Mouse (Mus musculus) heart, adult 8-10 months (tissue): ENCODE measurements around the gene Cdk4. TPM values are rescaled to one million over a fixed set of nuclear protein-coding genes. Genes with fewer than 3 reads are reported as not detected.

Experiments used
- DNase-seq: peaks from one replicate; pipeline ENCODE4 v3.0.0; 2022; ENCODE audit warnings: low spot score
- total RNA-seq, 4 experiments: library from RNA; stranded (reverse); gene quantifications; 2 replicates each; pipeline ENCODE4 v1.2.4; 2022

Gene Cdk4
- total RNA-seq, 4 experiments from 2014 or later, result 74.9 to 90.0 (median 79.0) TPM

DNA sequence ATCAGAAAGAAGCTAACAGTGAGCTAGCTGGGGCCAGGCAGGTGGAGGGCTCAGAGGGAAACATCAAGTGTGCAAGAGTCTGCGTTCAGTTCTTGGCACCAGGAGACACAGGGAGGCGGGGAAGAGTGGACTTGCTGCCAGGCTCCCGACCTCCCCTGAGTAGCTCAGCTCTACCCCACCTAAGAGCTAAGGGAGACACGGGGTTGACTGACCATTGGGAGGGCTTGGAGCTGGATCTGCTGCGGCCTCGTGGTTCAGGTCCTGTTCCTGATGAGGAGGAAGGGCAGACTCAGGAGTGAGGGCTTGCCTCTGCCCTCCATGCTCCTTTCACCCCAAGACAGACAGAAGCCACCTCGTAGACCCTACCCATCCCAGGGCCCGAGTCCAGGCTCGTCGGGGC lies 35.9 kb downstream of the Cdk4 start:
- no peak for DNase-seq

DNA sequence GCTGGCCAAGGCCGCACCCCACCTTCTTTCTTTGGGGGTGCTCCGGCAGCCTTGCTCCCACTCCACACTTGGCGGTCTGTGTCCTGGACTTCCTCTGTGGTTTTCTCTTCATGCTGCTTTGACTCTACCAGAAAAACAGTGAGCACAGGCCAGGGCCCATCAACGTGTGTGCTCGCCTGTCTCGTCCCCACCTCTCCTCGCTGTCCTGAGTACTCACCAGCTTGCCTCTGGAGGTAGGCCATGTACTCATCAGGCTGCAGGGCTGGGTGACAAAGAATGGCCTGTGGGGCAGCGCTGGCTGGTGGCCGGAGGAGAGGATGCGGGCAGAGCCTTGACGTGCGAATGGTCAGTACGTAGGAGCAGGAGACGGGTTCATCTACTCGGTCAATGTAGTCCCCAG lies 36.5 kb downstream of the Cdk4 start:
- DNase-seq, result no peak

DNA sequence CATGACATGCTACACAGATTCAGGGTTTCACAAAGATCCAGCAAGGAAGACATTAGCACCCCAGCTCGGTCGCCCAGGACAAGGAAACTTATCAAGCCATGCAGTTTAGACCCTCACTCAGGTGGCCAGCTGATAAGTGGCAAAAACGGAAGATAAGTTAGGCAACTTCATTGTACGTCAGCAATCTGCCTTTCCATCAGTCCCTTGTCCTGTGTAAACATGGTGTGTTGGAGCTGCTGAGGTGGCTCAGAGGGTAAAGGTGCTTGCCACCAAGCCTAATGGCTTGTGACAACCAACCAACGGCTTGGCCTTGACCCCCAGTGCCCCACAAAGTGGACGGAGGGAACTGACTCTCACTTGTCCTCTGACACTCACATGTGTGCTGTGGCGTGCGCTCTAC lies 37.1 kb downstream of the Cdk4 start:
- no peak for DNase-seq

DNA sequence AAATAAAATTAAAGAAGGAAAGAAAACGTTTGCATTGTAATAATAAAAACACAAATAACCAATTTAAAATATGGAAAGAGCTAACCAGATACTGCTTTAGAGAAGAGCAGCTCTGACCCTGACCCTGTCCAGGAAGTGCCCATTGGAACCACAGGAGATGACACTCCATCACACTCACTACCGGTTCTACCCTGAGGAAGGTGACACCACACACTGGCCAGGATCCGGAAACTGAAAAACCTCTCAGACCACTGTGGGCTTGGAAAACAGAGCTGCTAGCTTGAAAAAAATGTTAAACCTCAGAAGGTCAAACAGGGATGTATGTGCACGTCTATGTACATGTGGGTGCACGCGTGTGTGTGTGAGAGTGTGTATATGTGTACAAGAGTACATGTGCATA lies 37.8 kb downstream of the Cdk4 start:
- no peak for DNase-seq

DNA sequence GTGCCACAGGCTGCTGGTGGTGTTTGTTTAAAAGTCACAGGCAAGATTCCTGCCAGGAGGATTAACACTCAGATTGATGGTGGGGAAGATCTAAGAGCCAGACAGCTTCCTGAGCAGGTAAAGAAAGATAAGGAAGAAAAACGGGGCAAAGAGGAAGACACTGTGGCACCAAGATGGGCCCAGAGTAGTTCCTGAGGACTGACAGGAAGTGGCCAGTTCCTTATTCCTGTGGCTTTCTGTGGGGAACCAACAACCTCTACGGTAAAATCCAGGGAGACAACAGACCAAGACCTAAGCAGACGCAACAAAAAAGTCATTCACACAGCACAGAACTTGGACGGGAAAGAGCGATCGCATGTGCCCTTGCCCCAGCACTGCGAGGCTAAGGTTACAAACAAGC lies 40.3 kb downstream of the Cdk4 start:
- DNase-seq, result no peak

DNA sequence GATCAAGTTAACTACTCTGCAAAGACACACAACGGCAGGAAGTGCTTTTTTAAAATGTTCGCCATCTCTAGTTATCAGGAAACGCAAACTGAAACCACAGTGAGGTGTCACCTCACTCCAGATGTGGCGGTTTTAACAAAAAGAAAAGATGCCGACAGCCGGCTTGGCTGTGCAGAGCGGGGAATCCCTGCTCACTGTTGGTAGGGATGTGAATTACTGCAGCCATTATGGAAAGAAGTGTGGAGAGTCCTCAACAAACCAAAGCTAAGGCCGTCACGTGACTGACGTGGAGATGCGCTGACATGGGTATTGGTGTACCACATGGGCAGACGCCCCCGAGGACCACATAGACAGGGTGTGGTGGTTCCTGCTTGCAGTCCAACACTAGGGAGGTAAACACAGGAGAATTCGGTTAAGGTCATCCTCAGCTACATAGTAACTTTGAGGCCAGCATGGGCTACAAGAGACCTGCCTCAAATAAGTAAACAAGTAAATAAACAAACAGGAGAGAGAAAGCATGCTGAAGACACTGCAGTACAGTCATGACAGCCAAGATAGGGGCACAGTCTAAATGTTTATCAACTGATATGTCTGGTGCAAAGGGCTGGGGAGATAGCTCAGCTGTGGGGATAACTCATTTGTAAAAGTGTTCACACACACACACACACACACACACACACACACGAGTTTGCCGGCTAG lies 44.4 kb downstream of the Cdk4 start:
- DNase-seq, result no peak

DNA sequence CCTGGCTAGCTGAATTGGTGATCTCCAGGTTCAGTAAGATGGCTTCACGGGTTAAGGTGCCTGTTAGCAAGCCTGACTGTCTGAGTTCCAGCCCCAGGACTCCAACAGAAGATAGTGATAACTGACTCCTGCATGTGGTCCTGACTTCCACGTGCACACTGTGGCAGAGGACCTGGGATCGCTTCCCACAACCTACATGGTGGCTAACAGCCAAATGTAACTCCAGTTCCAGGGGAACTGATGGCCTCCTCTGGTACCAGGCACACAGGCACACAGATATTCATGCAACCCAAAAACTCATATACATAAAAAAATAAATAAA lies 44.9 kb downstream of the Cdk4 start:
- DNase-seq, result no peak

DNA sequence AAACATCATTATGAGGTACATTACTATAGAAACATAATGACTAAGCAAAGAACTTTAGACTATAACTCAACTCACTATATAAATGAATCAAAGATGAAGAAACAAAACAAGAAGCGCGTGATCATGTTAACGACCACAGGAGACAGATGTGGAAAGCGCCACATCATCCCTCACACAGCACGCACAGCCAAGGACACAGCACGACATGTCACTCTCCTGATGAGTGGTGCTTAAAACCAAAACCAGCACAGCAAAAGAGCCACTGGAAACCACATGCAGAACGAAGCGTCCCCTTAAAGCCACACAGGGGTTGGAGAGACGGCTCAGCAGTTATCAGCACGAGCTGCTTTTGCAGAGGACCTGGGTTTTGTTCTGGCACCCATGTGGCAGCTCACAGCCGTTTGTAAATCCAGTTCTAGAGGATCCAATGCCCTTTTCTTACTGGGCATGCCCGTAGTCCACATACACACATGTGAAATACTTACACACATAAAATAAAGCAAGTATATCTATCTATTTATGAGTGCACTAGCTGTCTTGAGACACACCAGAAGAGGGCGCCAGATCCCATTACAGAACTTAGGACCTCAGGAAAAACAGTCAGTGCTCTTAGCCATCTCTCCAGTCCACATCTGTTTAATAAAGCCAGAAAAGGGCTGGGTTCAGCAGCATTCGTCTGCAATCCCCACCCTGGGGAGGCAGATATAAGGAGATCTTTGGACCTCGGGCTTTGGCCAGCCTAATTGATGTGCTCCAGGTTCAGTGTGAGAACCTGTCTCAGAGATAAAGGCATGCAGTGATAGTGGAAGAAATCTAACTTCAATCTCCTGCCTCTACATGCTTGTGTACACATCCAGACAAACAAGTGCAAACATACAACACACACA lies 47.9 kb downstream of the Cdk4 start:
- no peak for DNase-seq

DNA sequence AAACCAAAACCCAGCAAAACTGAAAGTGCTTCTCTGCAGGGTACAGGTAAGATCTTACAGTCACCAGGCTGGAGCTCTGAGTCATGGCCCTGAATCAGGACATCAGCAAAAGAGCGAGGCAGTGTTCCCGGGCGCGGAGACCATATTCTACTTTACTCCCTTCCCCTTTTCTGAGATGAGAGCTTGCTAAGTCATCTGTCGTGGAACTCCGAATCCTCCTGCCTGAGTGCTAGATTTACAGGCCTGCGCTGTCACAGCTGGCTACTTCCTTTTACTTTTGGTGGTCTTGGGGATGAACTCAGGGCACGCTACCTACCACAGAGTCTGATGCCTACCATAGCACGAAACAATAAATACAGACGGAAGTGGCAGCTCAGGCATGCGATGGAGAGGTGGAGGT lies 51.1 kb downstream of the Cdk4 start:
- DNase-seq, result no peak

DNA sequence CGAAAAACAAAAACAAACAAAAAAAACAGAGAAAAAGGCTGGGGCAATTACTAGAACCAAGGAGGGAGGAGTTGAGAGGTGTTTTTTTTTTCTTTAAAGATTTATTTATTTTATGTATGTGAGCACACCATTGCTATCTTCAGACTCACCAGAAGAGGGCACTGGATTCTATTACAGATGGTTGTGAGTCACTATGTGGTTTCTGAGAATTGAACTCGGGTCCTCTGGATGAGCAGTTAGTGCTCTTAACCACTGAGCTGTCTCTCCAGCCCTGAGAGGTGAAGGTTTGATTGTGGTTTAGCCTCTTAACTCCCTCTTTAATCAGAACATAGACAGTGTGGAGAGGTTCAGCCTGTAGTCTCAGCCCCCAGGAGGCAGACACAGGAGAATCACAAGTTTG lies 51.7 kb downstream of the Cdk4 start:
- DNase-seq, result no peak

Other genes starting within 250 kb of the Cdk4 start
- 1 to 10 TPM; 3.7 to 5.8 (median 4.7) TPM for gene Atp23, start 162.2 kb upstream of the Cdk4 start, total RNA-seq
- 100 to 1,000 TPM in 2 of 4 experiments, 10 to 100 TPM in 2; 84.6 to 110 (median 95.0) TPM for gene Ctdsp2, start 84.8 kb upstream of the Cdk4 start, total RNA-seq
- under 1 TPM; 0.32 to 0.87 (median 0.42) TPM for gene Avil, start 62.8 kb upstream of the Cdk4 start, total RNA-seq
- 10 to 100 TPM; 50.9 to 67.0 (median 55.9) TPM for gene Tsfm, start 32.7 kb upstream of the Cdk4 start, total RNA-seq
- 1 to 10 TPM; 7.5 to 9.6 (median 9.2) TPM for gene Mettl1, start 22.1 kb upstream of the Cdk4 start, total RNA-seq
- not detected for gene Eef1akmt3, start 22.0 kb upstream of the Cdk4 start, total RNA-seq
- under 1 TPM in 1 of 4 experiments, not detected in 3; 0.19 TPM for gene Cyp27b1, start 15.3 kb upstream of the Cdk4 start, total RNA-seq
- 1 to 10 TPM; 2.4 to 4.1 (median 3.3) TPM for gene March9, start 3.4 kb upstream of the Cdk4 start, total RNA-seq
- gene Tspan31, start 6.7 kb downstream of the Cdk4 start, total RNA-seq, result 10 to 100 TPM; 43.7 to 50.9 (median 48.6) TPM
- 1 to 10 TPM; 3.6 to 6.1 (median 4.8) TPM for gene Agap2, start 11.8 kb downstream of the Cdk4 start, total RNA-seq
- gene Os9, start 57.6 kb downstream of the Cdk4 start, total RNA-seq, result 10 to 100 TPM; 22.2 to 31.6 (median 24.1) TPM
- 1 to 10 TPM; 1.2 to 3.2 (median 1.5) TPM for gene B4galnt1, start 101.7 kb downstream of the Cdk4 start, total RNA-seq
- 10 to 100 TPM; 13.0 to 24.6 (median 15.5) TPM for gene Slc26a10, start 117.1 kb downstream of the Cdk4 start, total RNA-seq
- 10 to 100 TPM in 3 of 4 experiments, 1 to 10 TPM in 1; 8.1 to 13.4 (median 10.8) TPM for gene Arhgef25, start 126.5 kb downstream of the Cdk4 start, total RNA-seq
- 10 to 100 TPM; 18.1 to 29.6 (median 24.2) TPM for gene Dtx3, start 132.2 kb downstream of the Cdk4 start, total RNA-seq
- gene Pip4k2c, start 148.1 kb downstream of the Cdk4 start, total RNA-seq, result 10 to 100 TPM; 32.4 to 38.3 (median 35.3) TPM
- 1 to 10 TPM in 2 of 4 experiments, under 1 TPM in 2; 0.54 to 1.6 (median 1.2) TPM for gene Kif5a, start 199.8 kb downstream of the Cdk4 start, total RNA-seq
- gene Dctn2, start 202.8 kb downstream of the Cdk4 start, total RNA-seq, result 100 to 1,000 TPM; 143 to 151 (median 146) TPM
- 10 to 100 TPM; 17.6 to 25.5 (median 19.5) TPM for gene Mbd6, start 225.5 kb downstream of the Cdk4 start, total RNA-seq
- gene Mars, start 248.3 kb downstream of the Cdk4 start, total RNA-seq, result 10 to 100 TPM; 42.1 to 48.8 (median 45.4) TPM